In genomic region chr7:27578465-27578864, GRCm38 (mm10) we compare ENCODE assay signal across 1 mouse cellular context.
TF ChIP-seq lines count a peak whose summit lies in the region.

No protein-coding gene starts in this region.

TF ChIP-seq in CH12.LX, 34 proteins besides CTCF, POLR2A, EP300 and RAD21:
- TF ChIP-seq SIN3A (IDR thresholded peaks at IDR 0.05; ENCODE audit: low read length) (no peak), BHLHE40 (IDR thresholded peaks at IDR 0.05; ENCODE audit: low read depth, low read length) (peak; percentile 67), ETS1 (conservative IDR thresholded peaks at IDR 0.05; ENCODE audit: low read depth, low read length) (peak; percentile 77)
